ENCODE assay signal across 7 mouse cellular contexts in genomic region chr7:48938190-48938589, GRCm38 (mm10). TPM values are rescaled to one million over a fixed set of nuclear protein-coding genes. Genes with fewer than 3 reads are reported as not detected.
DNase-seq lines count a peak whose midpoint lies in the region; ATAC-seq and TF ChIP-seq lines count a peak whose summit lies in the region.

No protein-coding gene starts in this region.

- 34% methylated on average over 4 of the region's 4 CpGs for WGBS in kidney, embryonic 15.5 days
- 43% methylated on average over 4 of the region's 4 CpGs for WGBS in forebrain, embryonic 15.5 days

- H3K9me3 ChIP-seq in kidney, embryonic 15.5 days (replicated peaks) = no peaks in the 10 kb centered on the region
- H3K9me3 ChIP-seq in ES-Bruce4 (replicated peaks; ENCODE audit: control insufficient read depth, insufficient read depth, low read length, poor library complexity, severe bottlenecking) = no peaks in the 10 kb centered on the region
- H3K9me3 ChIP-seq in forebrain, embryonic 15.5 days = no peaks in the 10 kb centered on the region

- peak; percentile 23 for DNase-seq in kidney, postnatal 14 days
- peak; percentile 47 for DNase-seq in brain, adult 2 months (ENCODE audit: low read depth, low spot score)
- DNase-seq in lung, postnatal 14 days = peak; percentile 33
- no peak for DNase-seq in urinary bladder, postnatal 25 days (ENCODE audit: low spot score)

- no peak overlapping the region for H3K27ac ChIP-seq in kidney, embryonic 15.5 days
- H3K27ac ChIP-seq in ES-Bruce4 (ENCODE audit: insufficient read depth, low read length) = no peak overlapping the region
- no peak overlapping the region for H3K27ac ChIP-seq in forebrain, embryonic 15.5 days (replicated peaks)

- H3K27me3 ChIP-seq in kidney, embryonic 15.5 days = 0 out of 2 replicates have a peak, but pooled peaks cover 3% of the 10 kb centered on the region
- H3K27me3 ChIP-seq in ES-Bruce4 (ENCODE audit: control insufficient read depth, insufficient read depth, low read length, poor library complexity, severe bottlenecking) = no peaks in the 10 kb centered on the region
- H3K27me3 ChIP-seq in forebrain, embryonic 15.5 days = no peaks in the 10 kb centered on the region

- peak; percentile 36 for TF ChIP-seq CTCF in ES-Bruce4 (IDR thresholded peaks at IDR 0.05; ENCODE audit: low read depth, low read length)

- no peak overlapping the region for H3K9ac ChIP-seq in kidney, embryonic 15.5 days
- no peak overlapping the region for H3K9ac ChIP-seq in ES-Bruce4 (ENCODE audit: low read depth, poor library complexity, severe bottlenecking)
- no peak overlapping the region for H3K9ac ChIP-seq in forebrain, embryonic 15.5 days (replicated peaks)

- H3K36me3 ChIP-seq in kidney, embryonic 15.5 days = no peaks in the 10 kb centered on the region
- no peaks in the 10 kb centered on the region for H3K36me3 ChIP-seq in ES-Bruce4 (ENCODE audit: control insufficient read depth, insufficient read depth, low read length, poor library complexity, severe bottlenecking)
- H3K36me3 ChIP-seq in forebrain, embryonic 15.5 days = no peaks in the 10 kb centered on the region

- no peak for ATAC-seq in kidney, embryonic 15.5 days (replicated peaks; ENCODE audit: low FRiP score)
- ATAC-seq in forebrain, embryonic 15.5 days (replicated peaks) = no peak

- H3K4me3 ChIP-seq in kidney, embryonic 15.5 days (replicated peaks) = no peak overlapping the region
- no peak overlapping the region for H3K4me3 ChIP-seq in ES-Bruce4 (ENCODE audit: low read depth, low read length)
- H3K4me3 ChIP-seq in forebrain, embryonic 15.5 days = no peak overlapping the region

- no peaks in the 10 kb centered on the region for H3K4me1 ChIP-seq in kidney, embryonic 15.5 days
- no peaks in the 10 kb centered on the region for H3K4me1 ChIP-seq in ES-Bruce4 (ENCODE audit: control insufficient read depth, insufficient read depth, low read length)
- H3K4me1 ChIP-seq in forebrain, embryonic 15.5 days = no peaks in the 10 kb centered on the region

- TF ChIP-seq EP300 in ES-Bruce4 (IDR thresholded peaks at IDR 0.05; ENCODE audit: insufficient read depth, low read depth, low read length) = no peak

- no peak for TF ChIP-seq POLR2A in ES-Bruce4 (IDR thresholded peaks at IDR 0.05; ENCODE audit: insufficient read depth, low read length)

- no peak overlapping the region for H3K4me2 ChIP-seq in kidney, embryonic 15.5 days
- no peak overlapping the region for H3K4me2 ChIP-seq in forebrain, embryonic 15.5 days (replicated peaks)

RNA-seq across cellular contexts. Expression of gene Nav2, which starts 29.7 kb away (rescaled TPM):
- 27.0 and 28.8 TPM in 2 replicates for polyA plus RNA-seq in kidney, embryonic 15.5 days (2015; fragmentation: Nextera tagmentation; extraction: Ambion mirVana)
- 51.7 and 58.6 TPM in 2 replicates for polyA plus RNA-seq in ES-Bruce4 (2011; ENCODE audit: insufficient read depth, insufficient read length, low read depth, missing spikeins)
- 24.6 and 27.3 TPM in 2 replicates for polyA plus RNA-seq in forebrain, embryonic 15.5 days (2015; fragmentation: Nextera tagmentation; extraction: Ambion mirVana)

RNA-seq across cellular contexts. Expression of gene E2f8, which starts 56.8 kb away (rescaled TPM):
- polyA plus RNA-seq in kidney, embryonic 15.5 days (2015; fragmentation: Nextera tagmentation; extraction: Ambion mirVana) = 22.8 and 22.9 TPM in 2 replicates
- 24.9 and 25.1 TPM in 2 replicates for polyA plus RNA-seq in ES-Bruce4 (2011; ENCODE audit: insufficient read depth, insufficient read length, low read depth, missing spikeins)
- 6.3 and 7.0 TPM in 2 replicates for polyA plus RNA-seq in forebrain, embryonic 15.5 days (2015; fragmentation: Nextera tagmentation; extraction: Ambion mirVana)
